Mouse (Mus musculus): ENCODE results near the gene Rpusd3. TPM values are rescaled to one million over a fixed set of nuclear protein-coding genes. Genes with fewer than 3 reads are reported as not detected.

Gene Rpusd3
- total and polyA plus RNA-seq, 3 experiments = 24.8 to 34.1 TPM; not detected in 1

GRCm38 (mm10) chr6:113405483-113405882 is 13.7 kb downstream of the Rpusd3 start:
- H3K9ac ChIP-seq (ENCODE audit: control insufficient read depth, low read depth, low read length, poor library complexity, severe bottlenecking) = no peak overlapping the region
- no peaks in the 10 kb centered on the region for H3K9me3 ChIP-seq (replicated peaks; ENCODE audit: insufficient read depth, low read length)
- no peak for DNase-seq (ENCODE audit: low read depth, low spot score)
- H3K36me3 ChIP-seq (ENCODE audit: control insufficient read depth in 1 of 2, insufficient read depth in 2 of 2, low read length in 2 of 2) = no peaks in the 10 kb centered on the region; a peak in 1 of 4 replicates
- H3K27me3 ChIP-seq (ENCODE audit: control insufficient read depth in 1 of 2, insufficient read depth in 2 of 2, low read length in 2 of 2) = no peaks in the 10 kb centered on the region
- H3K27ac ChIP-seq (ENCODE audit: control insufficient read depth, low read depth, low read length) = no peak overlapping the region
- no peak overlapping the region for H3K4me3 ChIP-seq (ENCODE audit: control insufficient read depth in 1 of 2, insufficient read depth in 1 of 2, low read depth in 2 of 2, low read length in 2 of 2)
- TF ChIP-seq TAL1 (IDR thresholded peaks at IDR 0.05; ENCODE audit: low read length) (no peak), EP300 (IDR thresholded peaks at IDR 0.05; ENCODE audit: low read depth in 1 of 2, low read length in 2 of 2) (no peak), USF2 (IDR thresholded peaks at IDR 0.05; ENCODE audit: borderline replicate concordance in 1 of 2, insufficient read depth in 1 of 2, low read depth in 1 of 2, low read length in 2 of 2) (no peak), POLR2A (IDR thresholded peaks at IDR 0.05; ENCODE audit: control insufficient read depth in 1 of 2, insufficient read depth in 1 of 2, low read depth in 1 of 2, low read length in 2 of 2, poor library complexity in 1 of 2) (no peak), MAZ (IDR thresholded peaks at IDR 0.05; ENCODE audit: low read depth, low read length) (no peak), USF1 (IDR thresholded peaks at IDR 0.05; ENCODE audit: low read depth, low read length) (no peak), POLR2AphosphoS2 (IDR thresholded peaks at IDR 0.05; ENCODE audit: low read length) (no peak), CHD1 (IDR thresholded peaks at IDR 0.05; ENCODE audit: low read depth, low read length) (no peak), RAD21 (IDR thresholded peaks at IDR 0.05; ENCODE audit: low read depth, low read length) (no peak), MAFK (IDR thresholded peaks at IDR 0.05; ENCODE audit: borderline replicate concordance, low read depth, low read length) (no peak), RCOR1 (IDR thresholded peaks at IDR 0.05; ENCODE audit: low read depth, low read length) (no peak), NELFE (IDR thresholded peaks at IDR 0.05; ENCODE audit: low read depth, low read length) (no peak), GABPA (IDR thresholded peaks at IDR 0.05; ENCODE audit: low read depth, low read length) (no peak)
- H3K4me1 ChIP-seq (ENCODE audit: control insufficient read depth in 1 of 2, insufficient read depth in 2 of 2, low read length in 2 of 2) = no peaks in the 10 kb centered on the region
- no peaks in the 10 kb centered on the region for H3K79me2 ChIP-seq (ENCODE audit: control insufficient read depth, insufficient read depth, low read length, poor library complexity)

GRCm38 (mm10) chr6:113404649-113405448 is 14.3 kb downstream of the Rpusd3 start:
- no peaks in the 10 kb centered on the region for H3K27me3 ChIP-seq (ENCODE audit: control insufficient read depth in 1 of 2, insufficient read depth in 2 of 2, low read length in 2 of 2)
- no peaks in the 10 kb centered on the region for H3K79me2 ChIP-seq (ENCODE audit: control insufficient read depth, insufficient read depth, low read length, poor library complexity)
- no peak overlapping the region for H3K27ac ChIP-seq (ENCODE audit: control insufficient read depth, low read depth, low read length)
- H3K4me1 ChIP-seq (ENCODE audit: control insufficient read depth in 1 of 2, insufficient read depth in 2 of 2, low read length in 2 of 2) = no peaks in the 10 kb centered on the region
- no peaks in the 10 kb centered on the region; a peak in 1 of 4 replicates for H3K36me3 ChIP-seq (ENCODE audit: control insufficient read depth in 1 of 2, insufficient read depth in 2 of 2, low read length in 2 of 2)
- no peaks in the 10 kb centered on the region for H3K9me3 ChIP-seq (replicated peaks; ENCODE audit: insufficient read depth, low read length)
- no peak for DNase-seq (ENCODE audit: low read depth, low spot score)
- H3K9ac ChIP-seq (ENCODE audit: control insufficient read depth, low read depth, low read length, poor library complexity, severe bottlenecking) = no peak overlapping the region
- no peak overlapping the region for H3K4me3 ChIP-seq (ENCODE audit: control insufficient read depth in 1 of 2, insufficient read depth in 1 of 2, low read depth in 2 of 2, low read length in 2 of 2)
- TF ChIP-seq MAFK (IDR thresholded peaks at IDR 0.05; ENCODE audit: borderline replicate concordance, low read depth, low read length) (no peak), SMC3 (IDR thresholded peaks at IDR 0.05; ENCODE audit: low read depth, low read length) (no peak), EP300 (IDR thresholded peaks at IDR 0.05; ENCODE audit: low read depth in 1 of 2, low read length in 2 of 2) (no peak), POLR2AphosphoS2 (IDR thresholded peaks at IDR 0.05; ENCODE audit: low read length) (no peak), RAD21 (IDR thresholded peaks at IDR 0.05; ENCODE audit: low read depth, low read length) (no peak), NRF1 (IDR thresholded peaks at IDR 0.05; ENCODE audit: insufficient read depth, low read depth, low read length, poor library complexity, severe bottlenecking) (no peak), ZNF384 (IDR thresholded peaks at IDR 0.05; ENCODE audit: low read depth, low read length) (no peak)

All from MEL (cell line).